Mouse (Mus musculus) bone marrow, adult 2 months (tissue): ENCODE measurements around the gene Naa20. TPM values are rescaled to one million over a fixed set of nuclear protein-coding genes. Genes with fewer than 3 reads are reported as not detected.

Source experiments
- H3K27ac ChIP-seq: fragments of 200-500 bp; 2 replicates; pipeline ENCODE4 v1.5.1; 2012; ENCODE audit warnings: low read depth, mild to moderate bottlenecking, control low read depth, inconsistent platforms, low read length; ENCODE audit not compliant: control insufficient read depth, poor library complexity, insufficient read depth
- H3K4me1 ChIP-seq: fragments of 200-500 bp; 2 replicates; pipeline ENCODE4 v1.6.1; 2011; ENCODE audit warnings: low read length; ENCODE audit not compliant: control insufficient read depth, insufficient read depth
- H3K4me3 ChIP-seq: fragments of 200-500 bp; replicated peaks from 2 replicates; pipeline ENCODE3; 2011; ENCODE audit warnings: mild to moderate bottlenecking, low read depth, low read length, control low read depth; ENCODE audit not compliant: control insufficient read depth
- CTCF ChIP-seq: fragments of 200-500 bp; IDR thresholded peaks from 2 replicates; pipeline ENCODE4 v1.5.1; 2011; ENCODE audit warnings: low read length, control low read depth; ENCODE audit not compliant: control insufficient read depth, insufficient read depth
- POLR2A ChIP-seq: fragments of 200-500 bp; IDR thresholded peaks from 2 replicates; pipeline ENCODE4 v1.6.1; 2011; ENCODE audit warnings: low read depth, mild to moderate bottlenecking, control low read depth, low read length, borderline replicate concordance; ENCODE audit not compliant: control insufficient read depth
- WGBS: fragments of 180-500 bp; shearing (Covaris S2); methylation state at CpG from one replicate; pipeline ENCODE4 v1.1.7; 2018; 5-methylcytosine and 5-hydroxymethylcytosine counted together
- polyA plus RNA-seq: library from polyadenylated mRNA; stranded (reverse); fragments of >200 nt; gene quantifications from 2 replicates; pipeline ENCODE4 v1.2.4, GENCODE M21; 2011; ENCODE audit warnings: low replicate concordance; ENCODE audit not compliant: missing spikeins, insufficient read depth, insufficient read length

The Naa20 gene
- polyA plus RNA-seq, 1 experiment: 37.3 TPM

DNA sequence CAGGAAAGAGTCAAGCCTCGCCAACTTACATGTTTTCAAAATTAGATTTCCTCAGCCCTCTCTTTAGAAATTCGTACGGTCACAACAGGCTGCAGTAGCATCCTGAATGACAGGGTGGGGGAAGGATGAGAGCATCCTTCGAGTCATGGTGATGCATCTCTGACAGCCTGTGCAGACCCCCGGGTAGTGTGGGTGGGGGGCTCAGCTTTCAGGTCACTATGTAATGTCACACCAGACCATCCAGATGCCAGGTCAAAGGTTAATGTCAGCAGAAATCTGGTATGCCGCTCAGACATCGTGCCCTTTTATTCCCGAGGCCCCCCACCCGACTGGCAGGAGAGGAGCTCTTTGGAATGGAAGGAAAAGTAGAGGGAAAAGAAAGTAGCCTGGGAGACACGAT lies 48.3 kb downstream of the Naa20 start:
- Histone ChIP-seq H3K4me3 (no peak overlapping the region), H3K4me1 (no peaks in the 10 kb centered on the region), H3K27ac (no peak overlapping the region)
- TF ChIP-seq POLR2A (no peak), CTCF (no peak)
- WGBS: 61% methylated on average over 10 of the region's 10 CpGs

DNA sequence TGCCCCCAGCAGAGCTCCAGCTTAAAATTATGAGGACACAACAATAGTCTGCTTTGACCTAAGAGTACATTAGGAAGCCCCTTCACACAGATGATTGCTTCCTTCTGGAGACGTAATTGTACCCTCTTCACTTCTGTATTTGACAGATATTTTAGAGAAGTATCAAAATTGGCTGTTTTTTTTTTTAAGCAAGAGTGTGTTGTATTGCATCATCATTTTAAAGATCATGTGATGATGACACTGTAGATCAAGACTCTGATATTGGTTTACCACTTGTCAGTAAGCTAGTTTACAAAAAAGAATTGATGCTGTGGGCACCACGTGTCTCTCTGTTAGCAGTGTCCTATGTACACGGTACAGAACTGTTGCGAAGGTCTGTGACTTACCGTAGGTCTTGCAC lies 50.8 kb downstream of the Naa20 start:
- WGBS: 31% methylated on average over 5 of the region's 5 CpGs
- Histone ChIP-seq H3K4me3 (no peak overlapping the region), H3K4me1 (no peaks in the 10 kb centered on the region), H3K27ac (no peak overlapping the region)
- no peak for TF ChIP-seq CTCF

DNA sequence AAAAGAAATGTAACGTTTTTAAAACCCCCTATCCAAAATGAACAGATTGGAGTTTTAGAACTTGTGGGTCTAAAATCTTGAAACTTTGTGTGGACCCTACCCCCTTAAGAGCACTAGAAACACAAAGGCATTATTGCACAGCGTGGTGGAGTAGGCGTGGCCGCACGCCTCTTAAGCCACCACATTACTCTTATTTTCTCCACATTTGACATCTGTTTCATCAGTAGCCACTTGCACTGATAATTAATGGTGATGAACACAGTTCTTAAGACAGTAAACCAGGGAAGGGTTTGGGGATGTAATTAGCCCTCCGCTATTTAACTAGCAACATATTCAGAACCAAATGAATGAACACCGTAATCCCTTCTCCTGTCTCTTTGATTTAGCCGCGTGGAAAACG lies 53.9 kb downstream of the Naa20 start:
- Histone ChIP-seq H3K4me1 (no peaks in the 10 kb centered on the region), H3K4me3 (no peak overlapping the region), H3K27ac (no peak overlapping the region)
- WGBS: 44% methylated on average over 10 of the region's 10 CpGs
- TF ChIP-seq POLR2A: no peak
- no peak for TF ChIP-seq CTCF

DNA sequence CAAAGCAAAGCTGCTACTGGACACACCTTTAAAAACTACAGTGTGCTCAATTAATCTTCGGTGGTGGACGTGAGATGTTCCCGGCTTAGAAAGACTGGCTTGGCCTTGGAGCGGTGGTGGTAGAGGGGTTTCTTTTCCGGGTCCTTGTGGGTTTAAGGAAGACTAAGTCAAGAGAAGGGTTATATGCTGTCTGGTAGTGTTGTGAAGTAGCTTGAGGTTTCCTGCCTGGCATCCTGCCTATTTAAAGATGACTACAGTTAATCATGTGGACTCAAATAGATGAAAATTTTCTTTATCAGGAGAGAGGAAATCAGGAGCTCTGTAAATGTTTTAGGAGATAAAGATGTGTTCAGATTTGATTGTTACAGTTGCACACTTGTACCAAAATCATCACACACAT lies 54.4 kb downstream of the Naa20 start:
- Histone ChIP-seq H3K27ac (no peak overlapping the region), H3K4me3 (no peak overlapping the region), H3K4me1 (no peaks in the 10 kb centered on the region)
- TF ChIP-seq CTCF: no peak
- TF ChIP-seq POLR2A: no peak
- 7% methylated on average over 5 of the region's 5 CpGs for WGBS

DNA sequence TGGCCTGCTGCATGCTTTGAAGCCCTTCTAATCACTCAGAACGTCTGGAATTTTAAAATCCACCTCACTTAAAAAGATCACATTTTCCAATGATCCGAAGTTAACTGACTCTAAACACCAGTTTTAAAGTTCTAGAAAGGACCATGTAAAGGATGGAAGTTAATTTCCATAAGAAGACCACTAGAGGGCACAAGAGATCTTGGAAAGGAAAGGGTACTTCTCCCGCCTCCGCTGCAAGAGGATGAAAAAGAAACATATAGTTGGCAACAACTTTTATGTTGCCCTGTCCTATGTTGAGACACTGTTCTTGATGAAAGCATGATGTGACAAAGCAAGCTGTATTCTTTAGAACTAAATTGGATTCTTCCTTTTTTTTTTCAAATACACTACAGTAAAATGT lies 55.6 kb downstream of the Naa20 start:
- TF ChIP-seq POLR2A (no peak), CTCF (no peak)
- Histone ChIP-seq H3K4me1 (no peaks in the 10 kb centered on the region), H3K4me3 (no peak overlapping the region), H3K27ac (no peak overlapping the region)
- 6% methylated on average over 4 of the region's 4 CpGs for WGBS

DNA sequence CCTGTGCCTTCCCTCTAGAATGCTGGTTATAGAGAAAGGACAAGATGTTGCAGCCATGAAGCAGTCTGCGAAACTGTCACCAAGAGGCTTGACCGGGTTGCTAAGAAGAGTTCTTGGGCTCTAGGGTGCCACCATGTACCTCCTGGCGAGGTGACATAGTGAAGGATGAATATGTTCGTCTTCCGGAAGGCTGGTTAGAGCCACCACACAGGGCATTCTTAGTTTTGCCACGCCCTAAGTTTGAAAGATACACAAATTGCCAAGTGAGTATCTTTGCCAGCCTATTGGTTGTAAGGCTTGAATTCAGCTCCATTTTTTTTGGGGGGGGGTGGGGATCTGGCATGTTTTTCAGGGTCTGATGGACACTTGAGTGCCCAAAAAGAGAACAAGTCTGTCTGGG lies 56.2 kb downstream of the Naa20 start:
- 80% methylated on average over 6 of the region's 6 CpGs for WGBS
- Histone ChIP-seq H3K27ac (no peak overlapping the region), H3K4me3 (no peak overlapping the region), H3K4me1 (no peaks in the 10 kb centered on the region)
- TF ChIP-seq POLR2A (no peak), CTCF (no peak)

DNA sequence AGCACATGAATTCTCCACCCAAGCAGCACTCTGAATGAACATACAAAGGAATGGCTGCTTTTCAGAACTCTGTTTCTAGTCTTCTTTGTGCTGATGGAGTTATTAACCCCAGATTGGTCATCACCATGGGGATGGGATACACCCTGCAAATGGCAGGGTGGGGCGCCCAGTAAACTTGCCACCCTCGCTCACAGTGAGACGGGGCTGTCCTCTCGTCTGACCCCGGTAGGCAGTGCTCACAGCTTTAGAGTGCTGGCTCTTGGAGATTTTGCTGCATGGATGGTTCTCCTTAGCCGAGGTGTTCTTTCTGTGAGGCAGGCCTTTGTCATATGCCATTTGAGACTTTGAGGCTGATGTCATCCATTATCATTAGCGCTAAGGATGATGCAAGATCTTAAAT lies 56.7 kb downstream of the Naa20 start:
- TF ChIP-seq POLR2A (no peak), CTCF (no peak)
- Histone ChIP-seq H3K27ac (no peak overlapping the region), H3K4me3 (no peak overlapping the region), H3K4me1 (no peaks in the 10 kb centered on the region)
- 88% methylated on average over 7 of the region's 7 CpGs for WGBS

DNA sequence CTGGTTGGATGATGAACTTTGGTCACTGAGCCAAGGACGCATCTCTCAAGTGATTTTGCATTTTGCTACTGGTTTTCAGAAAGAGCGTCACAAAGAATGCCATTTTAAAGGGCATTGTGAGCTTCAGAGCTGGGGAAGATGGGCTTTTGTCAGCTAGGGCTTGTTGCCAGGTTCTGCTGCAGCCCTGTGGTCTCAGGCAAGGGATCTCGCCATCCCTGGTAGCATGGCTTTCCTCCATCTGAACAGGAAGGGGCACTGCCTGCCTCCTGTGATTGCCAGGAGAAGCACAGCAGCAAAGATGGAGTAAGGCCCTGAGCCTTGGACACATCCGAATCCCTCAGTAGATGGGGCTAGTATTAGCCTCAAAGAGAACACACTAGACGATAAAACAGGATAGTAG lies 60.0 kb downstream of the Naa20 start:
- TF ChIP-seq POLR2A (no peak), CTCF (no peak)
- Histone ChIP-seq H3K4me3 (no peak overlapping the region), H3K4me1 (no peaks in the 10 kb centered on the region), H3K27ac (no peak overlapping the region)
- WGBS: 74% methylated on average over 5 of the region's 5 CpGs

Other genes with a start within 250 kb of the Naa20 start
- 2.4 and 17.8 TPM in 2 replicates for gene Rin2, start 226.9 kb upstream of the Naa20 start, polyA plus RNA-seq
- not detected in 2 replicates for gene Cfap61, start 32.7 kb downstream of the Naa20 start, polyA plus RNA-seq
- gene Crnkl1, start 32.9 kb downstream of the Naa20 start, polyA plus RNA-seq: 15.1 and 21.0 TPM in 2 replicates